Mouse (Mus musculus) hindlimb bud, embryonic 11.5 days (tissue): ENCODE data around the gene Vmac.
A peak's percentile ranks its signal among the peaks of the same experiment; 100 is the strongest.

Source experiments
- DNase-seq: peaks from one replicate; pipeline ENCODE4 v3.0.0-alpha.2; 2012; ENCODE audit warnings: low read depth, low spot score; ENCODE audit errors: extremely low spot score

The Vmac gene

GRCm38 (mm10) chr17:56688045-56688444 is 29.8 kb downstream of the Vmac start:
- DNase-seq: no peak

- DNase-seq: no peak
Observed at GRCm38 (mm10) chr17:56686801-56687200, 31.0 kb downstream of the Vmac start.

- DNase-seq: no peak
Observed at GRCm38 (mm10) chr17:56684649-56685048, 33.2 kb downstream of the Vmac start.

- no peak for DNase-seq
Observed at GRCm38 (mm10) chr17:56683546-56684140, 34.2 kb downstream of the Vmac start.

- DNase-seq: no peak
Observed at GRCm38 (mm10) chr17:56682880-56683279, 34.9 kb downstream of the Vmac start.

- DNase-seq: no peak
Observed at GRCm38 (mm10) chr17:56681791-56682190, 36.0 kb downstream of the Vmac start.

- no peak for DNase-seq
Observed at GRCm38 (mm10) chr17:56673647-56674416, 44.0 kb downstream of the Vmac start.

- peak; percentile 88 for DNase-seq
Observed at GRCm38 (mm10) chr17:56672941-56673646, 44.7 kb downstream of the Vmac start, which contains the start of gene Ranbp3. TSS of gene Ranbp3 (plus strand) at chr17:56673294.

- DNase-seq: no peak
Observed at GRCm38 (mm10) chr17:56669766-56670165, 48.1 kb downstream of the Vmac start.

GRCm38 (mm10) chr17:56668384-56669144 is 49.3 kb downstream of the Vmac start:
- DNase-seq: peak; percentile 60

GRCm38 (mm10) chr17:56667591-56667990 is 50.2 kb downstream of the Vmac start:
- no peak for DNase-seq

- DNase-seq: no peak
Observed at GRCm38 (mm10) chr17:56666384-56666783, 51.4 kb downstream of the Vmac start.

- DNase-seq: no peak
Observed at GRCm38 (mm10) chr17:56664333-56664732, 53.5 kb downstream of the Vmac start.
